Mouse (Mus musculus) kidney, embryonic 15.5 days (tissue): Measurements from ENCODE around the gene Cmas. TPM values are rescaled to one million over a fixed set of nuclear protein-coding genes. Genes with fewer than 3 reads are reported as not detected.

Source experiments
- ATAC-seq: fragments of 200-750 bp; cut with Nextera tagmentation; replicated peaks from 2 replicates; pipeline ENCODE4 v1.8.0; 2017; ENCODE audit warnings: moderate TSS enrichment; ENCODE audit not compliant: low FRiP score
- H3K27ac ChIP-seq: fragments of 300-500 bp; sonication (generic); 2 replicates; pipeline ENCODE4 v1.5.1; 2015; ENCODE audit warnings: mild to moderate bottlenecking, inconsistent platforms
- H3K27me3 ChIP-seq: fragments of 300-500 bp; sonication (generic); 2 replicates; pipeline ENCODE4 v1.6.1; 2015; ENCODE audit warnings: inconsistent platforms
- H3K36me3 ChIP-seq: fragments of 300-500 bp; sonication (generic); 2 replicates; pipeline ENCODE4 v1.6.1; 2015; ENCODE audit warnings: inconsistent platforms
- H3K4me1 ChIP-seq: fragments of 300-500 bp; sonication (generic); 2 replicates; pipeline ENCODE4 v1.6.1; 2015; ENCODE audit warnings: inconsistent platforms
- H3K4me2 ChIP-seq: fragments of 300-500 bp; sonication (generic); 2 replicates; pipeline ENCODE4 v1.6.1; 2015; ENCODE audit warnings: moderate library complexity, mild to moderate bottlenecking, inconsistent platforms
- H3K4me3 ChIP-seq: fragments of 300-500 bp; sonication (generic); replicated peaks from 2 replicates; pipeline ENCODE4 v1.5.1; 2015; ENCODE audit warnings: mild to moderate bottlenecking, inconsistent platforms
- H3K9ac ChIP-seq: fragments of 300-500 bp; sonication (generic); 2 replicates; pipeline ENCODE4 v1.6.1; 2015; ENCODE audit warnings: mild to moderate bottlenecking, inconsistent platforms
- H3K9me3 ChIP-seq: fragments of 300-500 bp; sonication (generic); replicated peaks from 2 replicates; pipeline ENCODE4 v1.6.1; 2016; ENCODE audit warnings: inconsistent platforms
- WGBS: fragments of 180-500 bp; shearing (Covaris S2); methylation state at CpG from one replicate; pipeline ENCODE4 v1.1.7; 2015; ENCODE audit warnings: mixed read lengths; 5-methylcytosine and 5-hydroxymethylcytosine counted together
- polyA plus RNA-seq: library from polyadenylated mRNA; unstranded; fragments of >200 nt; fragmentation: Nextera tagmentation; extraction: Ambion mirVana; gene quantifications from 2 replicates; pipeline ENCODE4 v1.2.1, GENCODE M21; 2015

The Cmas gene
- polyA plus RNA-seq, 1 experiment from 2014 or later, result 77.2 TPM

- peak overlapping the region; percentile 35; the same call in 1 of the 2 replicates for H3K9ac ChIP-seq
- H3K4me2 ChIP-seq, result peak overlapping the region; percentile 63
- H3K4me3 ChIP-seq, result peak overlapping the region; percentile 43
- 54% methylated on average over 10 of the region's 10 CpGs for WGBS
- H3K27ac ChIP-seq, result no peak overlapping the region
- ATAC-seq, result no peak
- no peaks in the 10 kb centered on the region for H3K36me3 ChIP-seq
- H3K4me1 ChIP-seq, result peaks cover 7% of the 10 kb centered on the region; the same call in 1 of the 2 replicates
- no peaks in the 10 kb centered on the region for H3K9me3 ChIP-seq
- no peaks in the 10 kb centered on the region for H3K27me3 ChIP-seq
Measured at GRCm38 (mm10) chr6:142814011-142814410, 57.5 kb downstream of the Cmas start.

- peak; percentile 75 for ATAC-seq
- Histone ChIP-seq H3K4me1 (peaks cover 7% of the 10 kb centered on the region; the same call in 1 of the 2 replicates), H3K4me2 (peak overlapping the region; percentile 63), H3K9me3 (no peaks in the 10 kb centered on the region), H3K27me3 (no peaks in the 10 kb centered on the region), H3K4me3 (peak overlapping the region; percentile 43), H3K9ac (peak overlapping the region; percentile 35), H3K36me3 (no peaks in the 10 kb centered on the region), H3K27ac (no peak overlapping the region)
- WGBS, result 4% methylated on average over 15 of the region's 15 CpGs
Measured at GRCm38 (mm10) chr6:142814495-142814921, 58.0 kb downstream of the Cmas start.

GRCm38 (mm10) chr6:142815513-142815912 is 59.0 kb downstream of the Cmas start:
- Histone ChIP-seq H3K27me3 (no peaks in the 10 kb centered on the region), H3K4me1 (peaks cover 7% of the 10 kb centered on the region; the same call in 1 of the 2 replicates), H3K4me2 (no peak overlapping the region), H3K27ac (no peak overlapping the region), H3K9me3 (no peaks in the 10 kb centered on the region), H3K36me3 (no peaks in the 10 kb centered on the region), H3K9ac (no peak overlapping the region), H3K4me3 (no peak overlapping the region)
- no peak for ATAC-seq
- 86% methylated on average over 3 of the region's 3 CpGs for WGBS

GRCm38 (mm10) chr6:142818306-142818705 is 61.8 kb downstream of the Cmas start:
- Histone ChIP-seq H3K9ac (no peak overlapping the region), H3K9me3 (no peaks in the 10 kb centered on the region), H3K4me1 (peaks cover 7% of the 10 kb centered on the region; the same call in 1 of the 2 replicates), H3K4me3 (no peak overlapping the region), H3K27ac (no peak overlapping the region), H3K27me3 (no peaks in the 10 kb centered on the region), H3K4me2 (no peak overlapping the region), H3K36me3 (no peaks in the 10 kb centered on the region)
- no peak for ATAC-seq
- WGBS, result 94% methylated on average over 10 of the region's 10 CpGs

GRCm38 (mm10) chr6:142823008-142823787 is 66.7 kb downstream of the Cmas start:
- Histone ChIP-seq H3K4me2 (no peak overlapping the region), H3K9me3 (no peaks in the 10 kb centered on the region), H3K27me3 (no peaks in the 10 kb centered on the region), H3K4me3 (no peak overlapping the region), H3K4me1 (no peaks in the 10 kb centered on the region), H3K9ac (no peak overlapping the region), H3K27ac (no peak overlapping the region), H3K36me3 (no peaks in the 10 kb centered on the region)
- ATAC-seq, result no peak
- WGBS, result 39% methylated on average over 5 of the region's 5 CpGs

Other genes with a start within 250 kb of the Cmas start
- gene Ldhb, start 248.7 kb upstream of the Cmas start, polyA plus RNA-seq, result 697 and 713 TPM in 2 replicates
- gene Kcnj8, start 185.1 kb upstream of the Cmas start, polyA plus RNA-seq, result 24.4 and 26.8 TPM in 2 replicates
- gene Abcc9, start 54.4 kb upstream of the Cmas start, polyA plus RNA-seq, result 6.2 and 7.7 TPM in 2 replicates
- not detected in 2 replicates for gene Sult6b2, start 47.8 kb downstream of the Cmas start, polyA plus RNA-seq
- gene St8sia1, start 207.8 kb downstream of the Cmas start, polyA plus RNA-seq, result 3.0 and 3.1 TPM in 2 replicates